Mouse (Mus musculus): Measurements from ENCODE around the gene Cdk2. TPM values are rescaled to one million over a fixed set of nuclear protein-coding genes. Genes with fewer than 3 reads are reported as not detected.

Cdk2 gene
- polyA plus RNA-seq, 1 experiment from 2014 or later: 99.5 TPM

- no peaks in the 10 kb centered on the region for H3K27me3 ChIP-seq (ENCODE audit: control insufficient read depth, insufficient read depth, low read length)
- 80% methylated on average over 4 of the region's 4 CpGs for WGBS
- ATAC-seq (ENCODE audit: insufficient read depth, low FRiP score, low TSS enrichment): no peak
- no peak overlapping the region for H3K27ac ChIP-seq (ENCODE audit: low read depth, low read length)
- no peaks in the 10 kb centered on the region for H3K36me3 ChIP-seq (ENCODE audit: control insufficient read depth, insufficient read depth, low read length)
- H3K9me3 ChIP-seq (ENCODE audit: control insufficient read depth, low read length): no peaks in the 10 kb centered on the region
- no peak for DNase-seq (ENCODE audit: low spot score)
- no peak overlapping the region for H3K4me3 ChIP-seq (ENCODE audit: low read depth, low read length)
- H3K9ac ChIP-seq (ENCODE audit: low read length): no peak overlapping the region
- no peaks in the 10 kb centered on the region for H3K4me1 ChIP-seq (ENCODE audit: control insufficient read depth, insufficient read depth, low read length)
- no peak overlapping the region for H3K4me2 ChIP-seq (ENCODE audit: low read depth)
Observed at GRCm38 (mm10) chr10:128653866-128654265, 51.0 kb downstream of the Cdk2 start.

Other genes starting within 250 kb of the Cdk2 start
- 124 and 125 TPM in 2 replicates for gene Smarcc2, start 245.8 kb downstream of the Cdk2 start, polyA plus RNA-seq (2014; fragmentation: Nextera tagmentation; extraction: Ambion mirVana)
- 776 and 804 TPM in 2 replicates for gene Myl6, start 210.9 kb downstream of the Cdk2 start, polyA plus RNA-seq (2014; fragmentation: Nextera tagmentation; extraction: Ambion mirVana)
- gene Myl6b, start 206.3 kb downstream of the Cdk2 start, polyA plus RNA-seq (2014; fragmentation: Nextera tagmentation; extraction: Ambion mirVana): 2.4 and 3.5 TPM in 2 replicates
- 27.3 and 34.1 TPM in 2 replicates for gene Esyt1, start 179.2 kb downstream of the Cdk2 start, polyA plus RNA-seq (2014; fragmentation: Nextera tagmentation; extraction: Ambion mirVana)
- 16.6 and 18.3 TPM in 2 replicates for gene Zc3h10, start 157.3 kb downstream of the Cdk2 start, polyA plus RNA-seq (2014; fragmentation: Nextera tagmentation; extraction: Ambion mirVana)
- 3,132 and 3,213 TPM in 2 replicates for gene Rpl41, start 155.7 kb downstream of the Cdk2 start, polyA plus RNA-seq (2014; fragmentation: Nextera tagmentation; extraction: Ambion mirVana)
- gene Pa2g4, start 139.0 kb downstream of the Cdk2 start, polyA plus RNA-seq (2014; fragmentation: Nextera tagmentation; extraction: Ambion mirVana): 245 and 251 TPM in 2 replicates
- gene Erbb3, start 115.4 kb downstream of the Cdk2 start, polyA plus RNA-seq (2014; fragmentation: Nextera tagmentation; extraction: Ambion mirVana): 14.4 and 17.3 TPM in 2 replicates
- 626 and 686 TPM in 2 replicates for gene Rps26, start 78.3 kb downstream of the Cdk2 start, polyA plus RNA-seq (2014; fragmentation: Nextera tagmentation; extraction: Ambion mirVana)
- 4.2 and 5.1 TPM in 2 replicates for gene Ikzf4, start 59.0 kb downstream of the Cdk2 start, polyA plus RNA-seq (2014; fragmentation: Nextera tagmentation; extraction: Ambion mirVana)
- 15.6 and 17.2 TPM in 2 replicates for gene Suox, start 31.0 kb downstream of the Cdk2 start, polyA plus RNA-seq (2014; fragmentation: Nextera tagmentation; extraction: Ambion mirVana)
- gene Rab5b, start 8.8 kb downstream of the Cdk2 start, polyA plus RNA-seq (2014; fragmentation: Nextera tagmentation; extraction: Ambion mirVana): 82.2 and 82.9 TPM in 2 replicates
- gene Pmel, start 836 bp downstream of the Cdk2 start, polyA plus RNA-seq (2014; fragmentation: Nextera tagmentation; extraction: Ambion mirVana): 4.0 and 4.6 TPM in 2 replicates
- gene Dgka, start 39.8 kb upstream of the Cdk2 start, polyA plus RNA-seq (2014; fragmentation: Nextera tagmentation; extraction: Ambion mirVana): 5.8 and 6.2 TPM in 2 replicates
- gene Pym1, start 42.9 kb upstream of the Cdk2 start, polyA plus RNA-seq (2014; fragmentation: Nextera tagmentation; extraction: Ambion mirVana): 47.8 and 50.2 TPM in 2 replicates
- 0.32 and 0.41 TPM in 2 replicates for gene Mmp19, start 85.9 kb upstream of the Cdk2 start, polyA plus RNA-seq (2014; fragmentation: Nextera tagmentation; extraction: Ambion mirVana)
- gene Dnajc14, start 99.0 kb upstream of the Cdk2 start, polyA plus RNA-seq (2014; fragmentation: Nextera tagmentation; extraction: Ambion mirVana): 39.3 and 42.8 TPM in 2 replicates
- gene Tmem198b, start 99.3 kb upstream of the Cdk2 start, polyA plus RNA-seq (2014; fragmentation: Nextera tagmentation; extraction: Ambion mirVana): 16.7 and 16.9 TPM in 2 replicates
- 233 and 234 TPM in 2 replicates for gene Sarnp, start 112.3 kb upstream of the Cdk2 start, polyA plus RNA-seq (2014; fragmentation: Nextera tagmentation; extraction: Ambion mirVana)
- 59.2 and 64.6 TPM in 2 replicates for gene Ormdl2, start 116.6 kb upstream of the Cdk2 start, polyA plus RNA-seq (2014; fragmentation: Nextera tagmentation; extraction: Ambion mirVana)
- gene Gdf11, start 186.7 kb upstream of the Cdk2 start, polyA plus RNA-seq (2014; fragmentation: Nextera tagmentation; extraction: Ambion mirVana): 16.4 and 17.7 TPM in 2 replicates
- gene Cd63, start 196.0 kb upstream of the Cdk2 start, polyA plus RNA-seq (2014; fragmentation: Nextera tagmentation; extraction: Ambion mirVana): 192 and 208 TPM in 2 replicates
- 10.7 and 11.2 TPM in 2 replicates for gene Rdh5, start 217.9 kb upstream of the Cdk2 start, polyA plus RNA-seq (2014; fragmentation: Nextera tagmentation; extraction: Ambion mirVana)
- gene Bloc1s1, start 219.0 kb upstream of the Cdk2 start, polyA plus RNA-seq (2014; fragmentation: Nextera tagmentation; extraction: Ambion mirVana): 215 and 227 TPM in 2 replicates
- gene Itga7, start 228.8 kb upstream of the Cdk2 start, polyA plus RNA-seq (2014; fragmentation: Nextera tagmentation; extraction: Ambion mirVana): 4.2 and 4.5 TPM in 2 replicates